Mouse (Mus musculus): Measurements from ENCODE around the gene Xxylt1. TPM values are rescaled to one million over a fixed set of nuclear protein-coding genes. Genes with fewer than 3 reads are reported as not detected.

Gene Xxylt1
- polyA plus RNA-seq, 1 experiment from 2014 or later, result 13.7 TPM

- H3K4me3 ChIP-seq (ENCODE audit: low read depth, low read length), result no peak overlapping the region
- no peaks in the 10 kb centered on the region for H3K36me3 ChIP-seq (ENCODE audit: control insufficient read depth, insufficient read depth, low read length)
- H3K9ac ChIP-seq (ENCODE audit: low read depth, low read length), result no peak overlapping the region
- no peaks in the 10 kb centered on the region for H3K4me1 ChIP-seq (ENCODE audit: control insufficient read depth, insufficient read depth, low read length)
- no peak for ATAC-seq
- H3K27me3 ChIP-seq (ENCODE audit: control insufficient read depth, insufficient read depth, low read depth, low read length), result no peaks in the 10 kb centered on the region
- no peak overlapping the region for H3K4me2 ChIP-seq (ENCODE audit: low read length)
- 84% methylated on average over 7 of the region's 7 CpGs for WGBS
- no peaks in the 10 kb centered on the region for H3K9me3 ChIP-seq (replicated peaks; ENCODE audit: control insufficient read depth, low read length, poor library complexity, severe bottlenecking)
- H3K27ac ChIP-seq (ENCODE audit: low read length), result no peak overlapping the region
These were observed 13.0 kb downstream of the Xxylt1 start for GRCm38 (mm10) chr16:31068280-31068679.

- no peak overlapping the region for H3K9ac ChIP-seq (ENCODE audit: low read depth, low read length)
- no peaks in the 10 kb centered on the region for H3K4me1 ChIP-seq (ENCODE audit: control insufficient read depth, insufficient read depth, low read length)
- H3K36me3 ChIP-seq (ENCODE audit: control insufficient read depth, insufficient read depth, low read length), result no peaks in the 10 kb centered on the region
- ATAC-seq, result no peak
- H3K27me3 ChIP-seq (ENCODE audit: control insufficient read depth, insufficient read depth, low read depth, low read length), result no peaks in the 10 kb centered on the region
- H3K9me3 ChIP-seq (replicated peaks; ENCODE audit: control insufficient read depth, low read length, poor library complexity, severe bottlenecking), result no peaks in the 10 kb centered on the region
- H3K4me3 ChIP-seq (ENCODE audit: low read depth, low read length), result no peak overlapping the region
- no peak overlapping the region for H3K4me2 ChIP-seq (ENCODE audit: low read length)
- WGBS, result 71% methylated on average over 15 of the region's 15 CpGs
- H3K27ac ChIP-seq (ENCODE audit: low read length), result no peak overlapping the region
These were observed 14.7 kb downstream of the Xxylt1 start for GRCm38 (mm10) chr16:31066344-31067098.

GRCm38 (mm10) chr16:31064782-31065181, 16.4 kb downstream of the Xxylt1 start:
- Histone ChIP-seq H3K9ac (ENCODE audit: low read depth, low read length) (no peak overlapping the region), H3K36me3 (ENCODE audit: control insufficient read depth, insufficient read depth, low read length) (no peaks in the 10 kb centered on the region), H3K4me3 (ENCODE audit: low read depth, low read length) (no peak overlapping the region), H3K9me3 (replicated peaks; ENCODE audit: control insufficient read depth, low read length, poor library complexity, severe bottlenecking) (no peaks in the 10 kb centered on the region), H3K27ac (ENCODE audit: low read length) (no peak overlapping the region), H3K27me3 (ENCODE audit: control insufficient read depth, insufficient read depth, low read depth, low read length) (no peaks in the 10 kb centered on the region), H3K4me1 (ENCODE audit: control insufficient read depth, insufficient read depth, low read length) (no peaks in the 10 kb centered on the region), H3K4me2 (ENCODE audit: low read length) (no peak overlapping the region)
- 94% methylated on average over 6 of the region's 6 CpGs for WGBS
- no peak for ATAC-seq

DNA sequence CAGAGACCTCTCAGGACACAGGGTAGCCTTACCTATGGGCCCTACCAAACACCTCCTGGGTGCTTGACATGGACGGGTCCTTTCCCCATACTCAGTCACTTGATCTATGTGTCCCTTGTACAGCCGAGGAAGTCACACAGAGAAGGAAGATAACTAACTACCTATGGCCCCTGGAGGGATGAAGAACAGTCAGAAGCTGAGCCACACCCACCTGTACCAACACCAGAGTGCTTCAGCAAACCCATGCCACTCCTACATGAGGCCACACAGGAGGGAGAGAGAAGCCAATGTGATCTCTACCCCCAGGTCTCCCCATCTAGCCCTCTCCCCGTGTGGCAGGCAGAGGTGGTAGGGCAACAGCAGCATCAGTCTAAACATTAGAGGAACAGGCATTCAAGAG, 18.3 kb downstream of the Xxylt1 start:
- no peak for ATAC-seq
- H3K9ac ChIP-seq (ENCODE audit: low read depth, low read length), result no peak overlapping the region
- H3K9me3 ChIP-seq (replicated peaks; ENCODE audit: control insufficient read depth, low read length, poor library complexity, severe bottlenecking), result no peaks in the 10 kb centered on the region
- no peak overlapping the region for H3K4me3 ChIP-seq (ENCODE audit: low read depth, low read length)
- H3K27me3 ChIP-seq (ENCODE audit: control insufficient read depth, insufficient read depth, low read depth, low read length), result no peaks in the 10 kb centered on the region
- H3K27ac ChIP-seq (ENCODE audit: low read length), result no peak overlapping the region
- no peaks in the 10 kb centered on the region for H3K36me3 ChIP-seq (ENCODE audit: control insufficient read depth, insufficient read depth, low read length)
- 89% methylated on average over 3 of the region's 3 CpGs for WGBS
- H3K4me2 ChIP-seq (ENCODE audit: low read length), result no peak overlapping the region
- peaks cover 9% of the 10 kb centered on the region; the same call in 1 of the 2 replicates for H3K4me1 ChIP-seq (ENCODE audit: control insufficient read depth, insufficient read depth, low read length)

DNA sequence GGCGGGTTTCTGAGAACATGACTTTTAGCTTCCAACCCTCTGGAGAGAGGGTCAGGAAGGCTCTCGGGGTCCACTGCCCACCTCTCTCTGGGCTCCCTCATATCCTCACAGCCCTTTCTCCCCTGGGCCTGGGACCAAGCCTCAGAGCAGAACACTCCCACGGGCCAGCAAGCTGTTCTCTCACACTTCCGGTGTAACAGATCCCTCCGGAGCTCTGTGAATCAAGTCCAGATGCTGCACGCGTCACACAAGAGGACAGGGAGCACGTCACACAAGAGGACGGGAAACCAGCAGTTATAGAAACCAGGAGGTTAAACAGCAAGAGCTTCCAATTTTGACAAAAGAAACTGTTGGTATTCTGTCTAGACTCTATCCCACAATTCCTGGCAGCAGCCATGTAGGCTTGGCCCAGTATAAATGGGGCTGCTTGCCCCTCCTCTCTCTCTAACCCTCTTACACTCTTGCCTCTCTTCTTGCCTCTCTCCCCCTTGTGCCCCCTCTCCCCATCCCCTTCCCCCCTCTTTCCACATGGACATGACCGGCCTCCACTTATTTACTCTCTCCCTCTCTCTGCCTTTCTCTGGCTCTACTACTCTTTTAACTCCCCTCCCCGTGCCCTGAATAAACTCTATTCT, 19.9 kb downstream of the Xxylt1 start:
- Histone ChIP-seq H3K4me1 (ENCODE audit: control insufficient read depth, insufficient read depth, low read length) (peaks cover 9% of the 10 kb centered on the region; the same call in 1 of the 2 replicates), H3K27me3 (ENCODE audit: control insufficient read depth, insufficient read depth, low read depth, low read length) (no peaks in the 10 kb centered on the region), H3K9me3 (replicated peaks; ENCODE audit: control insufficient read depth, low read length, poor library complexity, severe bottlenecking) (no peaks in the 10 kb centered on the region), H3K27ac (ENCODE audit: low read length) (no peak overlapping the region), H3K4me2 (ENCODE audit: low read length) (no peak overlapping the region), H3K36me3 (ENCODE audit: control insufficient read depth, insufficient read depth, low read length) (no peaks in the 10 kb centered on the region), H3K9ac (ENCODE audit: low read depth, low read length) (no peak overlapping the region), H3K4me3 (ENCODE audit: low read depth, low read length) (no peak overlapping the region)
- ATAC-seq, result no peak
- 83% methylated on average over 11 of the region's 11 CpGs for WGBS

GRCm38 (mm10) chr16:31060714-31061113, 20.5 kb downstream of the Xxylt1 start:
- no peak for ATAC-seq
- H3K27me3 ChIP-seq (ENCODE audit: control insufficient read depth, insufficient read depth, low read depth, low read length), result no peaks in the 10 kb centered on the region
- H3K9me3 ChIP-seq (replicated peaks; ENCODE audit: control insufficient read depth, low read length, poor library complexity, severe bottlenecking), result no peaks in the 10 kb centered on the region
- H3K36me3 ChIP-seq (ENCODE audit: control insufficient read depth, insufficient read depth, low read length), result no peaks in the 10 kb centered on the region
- H3K4me3 ChIP-seq (ENCODE audit: low read depth, low read length), result no peak overlapping the region
- no peak overlapping the region for H3K27ac ChIP-seq (ENCODE audit: low read length)
- H3K4me2 ChIP-seq (ENCODE audit: low read length), result no peak overlapping the region
- H3K9ac ChIP-seq (ENCODE audit: low read depth, low read length), result no peak overlapping the region
- WGBS, result 96% methylated on average over 13 of the region's 13 CpGs
- peaks cover 9% of the 10 kb centered on the region; the same call in 1 of the 2 replicates for H3K4me1 ChIP-seq (ENCODE audit: control insufficient read depth, insufficient read depth, low read length)

GRCm38 (mm10) chr16:31060226-31060625, 21.0 kb downstream of the Xxylt1 start:
- WGBS, result 88% methylated on average over 3 of the region's 3 CpGs
- Histone ChIP-seq H3K27ac (ENCODE audit: low read length) (no peak overlapping the region), H3K9ac (ENCODE audit: low read depth, low read length) (no peak overlapping the region), H3K27me3 (ENCODE audit: control insufficient read depth, insufficient read depth, low read depth, low read length) (no peaks in the 10 kb centered on the region), H3K4me1 (ENCODE audit: control insufficient read depth, insufficient read depth, low read length) (peaks cover 9% of the 10 kb centered on the region; the same call in 1 of the 2 replicates), H3K4me3 (ENCODE audit: low read depth, low read length) (no peak overlapping the region), H3K4me2 (ENCODE audit: low read length) (no peak overlapping the region), H3K36me3 (ENCODE audit: control insufficient read depth, insufficient read depth, low read length) (no peaks in the 10 kb centered on the region), H3K9me3 (replicated peaks; ENCODE audit: control insufficient read depth, low read length, poor library complexity, severe bottlenecking) (no peaks in the 10 kb centered on the region)
- no peak for ATAC-seq

DNA sequence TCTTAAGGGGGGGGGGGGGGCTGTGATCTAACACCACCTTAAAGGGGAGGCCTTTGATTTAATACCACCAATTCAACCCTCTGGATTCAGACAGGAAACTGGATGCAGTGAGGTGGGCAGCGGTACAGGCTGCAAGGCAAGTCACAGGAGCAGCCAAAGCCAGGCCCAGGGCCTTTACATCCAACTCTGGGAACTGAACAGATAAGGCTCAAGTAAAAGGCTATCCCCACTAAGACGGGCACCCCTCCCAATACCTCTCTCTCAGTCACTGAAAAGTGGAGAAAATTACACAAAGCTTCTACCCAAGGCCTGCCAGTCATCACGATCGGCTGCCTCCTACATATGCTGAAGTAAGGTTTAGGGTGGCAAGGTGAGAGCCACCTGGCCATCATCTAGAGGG, 21.5 kb downstream of the Xxylt1 start:
- no peaks in the 10 kb centered on the region for H3K27me3 ChIP-seq (ENCODE audit: control insufficient read depth, insufficient read depth, low read depth, low read length)

DNA sequence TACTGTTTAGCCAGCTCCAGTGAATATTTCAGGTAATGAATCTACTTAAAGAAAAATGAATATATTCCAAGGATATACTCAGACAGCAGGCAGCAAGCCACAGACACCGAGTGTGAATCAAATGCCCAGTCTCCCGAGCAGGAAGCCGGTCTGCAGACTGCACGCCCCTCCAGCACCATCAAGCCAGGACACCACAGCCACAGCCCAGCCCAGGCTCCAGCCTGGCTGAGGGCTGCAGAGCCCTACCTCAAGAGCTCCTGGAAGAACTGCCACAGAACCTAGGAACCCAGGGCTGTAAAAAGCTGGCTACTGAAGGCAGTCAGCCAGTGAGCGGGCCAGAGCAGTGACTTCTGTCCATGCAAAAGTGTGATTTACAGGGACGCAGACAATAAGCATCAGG, 28.4 kb downstream of the Xxylt1 start:
- Histone ChIP-seq H3K4me3 (ENCODE audit: low read depth, low read length) (no peak overlapping the region), H3K27me3 (ENCODE audit: control insufficient read depth, insufficient read depth, low read depth, low read length) (no peaks in the 10 kb centered on the region), H3K9ac (ENCODE audit: low read depth, low read length) (no peak overlapping the region), H3K27ac (ENCODE audit: low read length) (no peak overlapping the region), H3K36me3 (ENCODE audit: control insufficient read depth, insufficient read depth, low read length) (no peaks in the 10 kb centered on the region), H3K4me2 (ENCODE audit: low read length) (no peak overlapping the region), H3K9me3 (replicated peaks; ENCODE audit: control insufficient read depth, low read length, poor library complexity, severe bottlenecking) (no peaks in the 10 kb centered on the region), H3K4me1 (ENCODE audit: control insufficient read depth, insufficient read depth, low read length) (no peaks in the 10 kb centered on the region)
- no peak for ATAC-seq
- 86% methylated on average over 6 of the region's 6 CpGs for WGBS

More for the DNA sequence above, 21.5 kb downstream of the Xxylt1 start:
- WGBS, result 87% methylated on average over 4 of the region's 4 CpGs
- no peak overlapping the region for H3K4me2 ChIP-seq (ENCODE audit: low read length)
- ATAC-seq, result no peak
- H3K27ac ChIP-seq (ENCODE audit: low read length), result no peak overlapping the region
- H3K4me3 ChIP-seq (ENCODE audit: low read depth, low read length), result no peak overlapping the region
- H3K36me3 ChIP-seq (ENCODE audit: control insufficient read depth, insufficient read depth, low read length), result no peaks in the 10 kb centered on the region
- H3K9me3 ChIP-seq (replicated peaks; ENCODE audit: control insufficient read depth, low read length, poor library complexity, severe bottlenecking), result no peaks in the 10 kb centered on the region
- H3K9ac ChIP-seq (ENCODE audit: low read depth, low read length), result no peak overlapping the region
- H3K4me1 ChIP-seq (ENCODE audit: control insufficient read depth, insufficient read depth, low read length), result peaks cover 9% of the 10 kb centered on the region; the same call in 1 of the 2 replicates

Measured in midbrain, embryonic 16.5 days (tissue).